Mouse (Mus musculus): ENCODE results near the gene Grik2.
"Not testable (repeated sequence)": the region's sequence is repeated elsewhere in the genome, so short reads cannot be mapped to it uniquely, and the experiment has no call there.

Gene Grik2

GRCm38 (mm10) chr10:49652320-49652719, 136.2 kb downstream of the Grik2 start:
- no peak for DNase-seq (ENCODE audit: extremely low spot score)

DNA sequence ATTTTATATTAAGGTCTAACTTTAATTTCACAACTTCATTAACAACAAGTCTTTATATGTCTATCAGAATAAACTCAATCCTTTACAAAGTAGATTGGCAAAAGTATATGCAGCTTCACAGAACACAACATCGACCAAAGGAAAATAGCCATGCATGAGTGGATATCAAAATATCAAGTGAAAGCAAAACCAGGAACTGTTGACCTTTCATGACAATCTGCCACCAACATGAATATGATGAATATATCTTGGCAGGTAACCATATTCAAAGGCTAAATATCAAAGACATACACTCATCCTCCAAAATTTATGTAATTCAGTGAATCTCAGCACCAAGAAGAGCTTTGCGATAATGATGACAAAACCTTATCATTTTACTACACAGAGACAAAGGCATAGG, 141.4 kb downstream of the Grik2 start:
- no peak for DNase-seq (ENCODE audit: extremely low spot score)

- no peak for DNase-seq (ENCODE audit: extremely low spot score)
Observed at GRCm38 (mm10) chr10:49639901-49640300, 148.7 kb downstream of the Grik2 start.

DNA sequence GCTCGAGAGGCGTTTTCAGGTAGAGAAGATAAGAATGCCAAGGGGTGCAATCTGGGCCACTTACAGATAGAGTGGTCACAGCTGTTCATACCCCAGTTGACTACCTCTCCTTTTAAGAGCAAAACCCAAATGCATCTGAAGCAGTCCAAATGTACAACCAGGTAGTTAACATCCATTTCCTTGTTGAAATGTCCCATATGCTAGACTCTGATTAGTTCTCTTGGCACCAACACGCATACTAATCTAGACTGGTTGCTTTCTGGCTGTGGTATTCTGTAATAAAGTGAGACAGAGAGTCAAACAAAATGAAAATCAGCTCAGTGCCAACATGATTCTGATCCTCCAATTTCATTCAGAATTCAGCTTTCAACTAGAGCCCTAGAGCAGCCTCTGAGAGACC, 164.6 kb downstream of the Grik2 start:
- DNase-seq (ENCODE audit: extremely low spot score), result no peak

DNA sequence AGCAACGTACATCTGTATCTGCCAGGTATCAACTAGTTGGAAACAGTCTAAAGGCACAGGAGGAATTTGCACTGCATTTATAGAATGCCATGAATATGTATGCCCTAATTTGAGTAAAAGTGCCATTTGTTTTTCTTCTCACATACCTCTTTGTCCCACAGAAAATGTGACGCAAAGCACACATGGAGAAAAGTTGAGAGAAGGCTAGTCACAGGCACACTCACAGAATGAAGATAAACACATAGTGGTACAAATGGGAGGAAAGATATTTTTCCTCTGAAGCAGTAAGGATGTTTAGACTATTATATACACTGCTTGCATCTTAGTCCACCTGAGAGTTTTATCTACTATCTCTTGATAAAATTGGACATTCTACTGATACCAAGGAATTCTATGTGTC, 190.9 kb downstream of the Grik2 start:
- no peak for DNase-seq (ENCODE audit: extremely low spot score)

DNA sequence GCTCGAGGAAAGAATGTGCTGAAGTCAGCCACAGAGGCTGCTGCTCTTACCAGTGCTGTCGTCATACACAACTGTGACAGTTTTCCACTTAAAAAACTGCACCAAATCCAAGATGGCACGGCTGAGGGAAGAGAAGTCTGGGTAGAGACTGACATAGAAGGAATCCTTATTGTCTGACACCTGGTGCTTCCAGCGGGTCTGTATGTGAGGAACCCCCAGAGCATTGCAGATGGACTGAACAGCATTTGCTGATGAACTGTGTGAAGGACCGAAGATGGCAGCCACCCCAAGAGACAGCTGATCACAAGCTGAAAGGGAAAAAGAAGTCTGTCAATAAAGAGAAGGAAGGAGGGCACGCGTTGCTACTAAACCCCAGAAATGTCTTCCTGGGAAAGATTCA, 215.1 kb downstream of the Grik2 start:
- DNase-seq (ENCODE audit: extremely low spot score), result no peak

DNA sequence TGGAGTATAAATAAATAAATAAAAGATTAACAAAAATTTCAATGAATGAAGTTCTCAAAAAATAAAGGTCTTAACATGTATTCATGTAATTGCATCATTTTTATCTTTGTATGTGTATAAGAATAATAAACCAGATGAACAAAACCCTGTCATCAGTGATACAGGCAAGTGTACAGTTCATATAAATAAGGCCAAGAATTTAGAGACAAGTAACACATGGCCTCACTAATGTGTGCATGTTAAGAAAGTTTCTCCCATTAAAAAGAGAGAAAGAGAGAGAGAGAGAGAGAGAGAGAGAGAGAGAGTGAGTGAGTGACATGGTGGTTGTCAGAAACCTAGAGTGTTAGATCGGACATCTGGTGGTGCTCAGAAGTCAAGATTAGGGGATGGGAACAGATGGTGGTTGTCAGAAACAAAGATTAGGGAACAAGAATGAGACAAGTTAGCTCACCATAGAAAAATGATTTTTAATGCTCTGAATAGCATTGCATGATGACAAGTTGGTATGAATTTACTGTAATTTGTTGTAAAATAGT, 228.6 kb downstream of the Grik2 start:
- no peak for DNase-seq (ENCODE audit: extremely low spot score)

DNA sequence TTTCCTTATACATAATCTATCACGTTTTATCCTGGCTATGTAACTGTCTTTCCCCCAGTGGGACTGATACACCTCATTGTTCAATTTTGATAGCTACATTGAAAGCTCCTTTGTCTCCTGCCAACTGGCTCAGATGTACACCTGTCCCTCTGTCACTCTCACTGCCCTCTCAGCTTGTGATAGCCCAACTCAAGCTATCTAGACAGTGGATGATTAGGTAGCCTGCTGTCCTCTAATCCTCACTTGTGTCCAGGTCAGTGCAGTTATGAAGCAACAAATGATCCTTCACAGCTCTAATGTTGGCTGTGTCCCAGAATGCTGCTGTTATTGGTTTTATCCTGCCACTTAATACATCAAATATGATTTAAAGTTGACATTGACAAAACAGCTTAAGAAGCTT, 246.3 kb downstream of the Grik2 start:
- DNase-seq (ENCODE audit: extremely low spot score), result no peak

GRCm38 (mm10) chr10:49519752-49520151, 268.8 kb downstream of the Grik2 start:
- DNase-seq (ENCODE audit: extremely low spot score), result no peak

DNA sequence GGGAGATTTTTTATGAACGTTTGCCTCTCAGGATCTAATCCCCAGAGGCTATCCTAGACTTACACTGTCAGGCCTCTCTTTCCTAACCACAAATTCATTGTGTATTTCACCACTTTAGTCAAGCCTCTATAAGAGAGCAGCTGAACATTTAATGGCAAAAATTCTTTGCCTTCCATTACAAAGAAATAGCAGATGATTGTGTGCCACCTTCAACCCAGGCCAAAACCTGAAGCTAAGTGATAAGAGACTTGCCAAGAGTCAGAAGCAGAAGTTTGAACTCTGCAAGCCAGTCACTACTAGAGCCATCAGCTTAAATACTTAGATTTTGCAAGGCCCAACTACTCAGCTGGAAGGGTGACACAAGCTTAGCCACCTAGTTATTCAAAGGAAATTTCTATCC, 287.9 kb downstream of the Grik2 start:
- no peak for DNase-seq (ENCODE audit: extremely low spot score)

GRCm38 (mm10) chr10:49497302-49497701, 291.3 kb downstream of the Grik2 start:
- DNase-seq (ENCODE audit: extremely low spot score), result no peak

- DNase-seq (ENCODE audit: extremely low spot score), result no peak
Observed at GRCm38 (mm10) chr10:49481439-49481838, 307.1 kb downstream of the Grik2 start.

- no peak for DNase-seq (ENCODE audit: extremely low spot score)
Observed at GRCm38 (mm10) chr10:49480085-49480749, 308.3 kb downstream of the Grik2 start.

DNA sequence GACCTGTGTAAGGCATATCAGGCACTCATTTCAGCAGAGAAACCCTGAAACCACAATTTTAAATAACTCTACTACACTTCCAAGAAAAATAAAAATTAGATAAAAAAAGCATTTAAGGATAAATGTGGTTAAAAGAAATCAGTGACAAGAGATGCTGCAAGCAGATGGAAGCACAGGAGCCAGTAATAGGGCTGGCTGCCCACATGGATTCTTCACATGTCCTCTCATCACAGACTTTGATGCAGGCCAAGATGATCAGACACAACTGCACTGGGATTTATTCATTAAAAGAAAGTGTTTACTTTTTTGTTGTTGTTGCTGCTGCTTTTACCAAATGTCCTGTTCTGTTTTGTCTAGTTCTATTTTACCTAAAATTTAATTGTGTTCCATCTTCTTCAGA, 315.0 kb downstream of the Grik2 start:
- no peak for DNase-seq (ENCODE audit: extremely low spot score)

DNA sequence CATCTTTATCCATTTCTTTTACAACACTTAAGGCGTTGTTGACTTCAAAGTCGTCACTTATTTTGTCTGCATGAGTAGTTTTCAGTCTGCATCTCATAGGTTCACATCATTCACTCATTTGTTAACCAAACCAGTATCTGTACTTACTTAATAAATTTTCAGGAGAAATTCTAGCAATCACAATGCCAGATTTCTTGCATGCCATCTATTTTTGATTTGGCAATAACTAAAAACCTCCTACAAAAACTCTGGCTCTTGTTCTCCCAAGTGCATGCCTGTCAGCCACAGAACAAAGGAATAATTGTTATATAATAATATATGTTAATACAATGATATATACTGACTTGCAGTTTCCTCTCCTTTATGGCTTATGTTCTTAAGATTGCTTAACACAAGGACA, 331.8 kb downstream of the Grik2 start:
- no peak for DNase-seq (ENCODE audit: extremely low spot score)

DNA sequence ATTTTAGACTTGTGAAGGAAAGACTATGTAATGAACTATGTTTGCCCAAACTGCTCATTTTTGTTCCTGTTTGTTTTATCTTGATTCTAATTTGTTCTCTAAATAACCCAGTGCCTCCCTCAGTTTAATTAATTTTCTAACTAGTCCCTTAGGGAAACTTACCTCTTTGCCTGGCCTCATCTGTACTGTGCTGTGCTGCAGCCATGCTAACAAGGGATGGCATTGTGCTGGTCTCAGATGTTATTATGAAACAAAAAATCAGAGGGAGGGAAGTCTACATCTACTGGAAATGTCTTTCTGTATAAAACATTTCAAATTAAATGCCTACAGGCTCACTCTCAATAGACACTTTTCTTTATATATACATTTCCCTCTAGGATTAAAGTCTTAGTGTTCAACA, 335.0 kb downstream of the Grik2 start:
- DNase-seq (ENCODE audit: extremely low spot score), result no peak

DNA sequence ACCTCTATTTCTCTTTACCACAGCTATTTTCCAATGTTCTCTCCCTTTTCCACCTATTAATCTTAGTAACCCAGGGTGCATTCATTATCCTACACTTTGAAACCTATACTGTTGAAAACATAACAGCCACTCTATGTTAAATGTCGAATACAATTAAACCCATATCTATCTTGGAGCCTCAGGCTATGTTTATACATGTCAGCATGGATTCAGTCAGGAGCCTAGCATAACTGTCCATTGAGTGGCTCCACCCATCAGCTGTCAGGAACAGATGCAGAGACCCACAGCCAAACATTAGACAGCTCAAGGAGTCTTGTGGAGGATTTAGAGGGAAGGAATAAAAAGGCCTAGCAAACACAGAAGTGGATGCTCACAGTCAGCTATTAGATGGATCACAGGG, 347.2 kb downstream of the Grik2 start:
- no peak for DNase-seq (ENCODE audit: extremely low spot score)

GRCm38 (mm10) chr10:49437057-49437456, 351.5 kb downstream of the Grik2 start:
- DNase-seq (ENCODE audit: extremely low spot score), result no peak

- DNase-seq (ENCODE audit: extremely low spot score), result no peak
Observed at GRCm38 (mm10) chr10:49436301-49436700, 352.3 kb downstream of the Grik2 start.

GRCm38 (mm10) chr10:49432825-49433224, 355.7 kb downstream of the Grik2 start:
- no peak for DNase-seq (ENCODE audit: extremely low spot score)

GRCm38 (mm10) chr10:49417206-49417605, 371.4 kb downstream of the Grik2 start:
- not testable (repeated sequence) for DNase-seq (ENCODE audit: extremely low spot score)

- no peak for DNase-seq (ENCODE audit: extremely low spot score)
Observed at GRCm38 (mm10) chr10:49382996-49383395, 405.6 kb downstream of the Grik2 start.

DNA sequence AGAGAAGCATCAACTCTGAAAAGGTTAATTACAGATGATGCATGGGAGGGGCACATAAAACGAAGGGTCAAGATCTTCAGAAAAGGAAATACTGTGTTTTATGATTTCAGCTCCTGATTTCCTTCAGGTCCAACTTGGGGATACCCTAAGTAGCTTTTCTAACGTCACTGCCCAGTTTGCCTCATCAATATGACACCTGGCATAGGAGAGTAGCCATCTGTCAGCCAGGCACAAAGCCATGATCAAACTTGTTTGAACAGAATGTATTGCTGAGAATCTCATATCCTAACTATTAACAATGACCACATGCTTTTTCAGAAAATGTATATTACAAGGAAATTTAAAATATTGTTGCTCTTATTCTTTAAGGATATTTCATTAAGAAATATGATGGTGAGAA, 406.7 kb downstream of the Grik2 start:
- DNase-seq (ENCODE audit: extremely low spot score), result no peak

DNA sequence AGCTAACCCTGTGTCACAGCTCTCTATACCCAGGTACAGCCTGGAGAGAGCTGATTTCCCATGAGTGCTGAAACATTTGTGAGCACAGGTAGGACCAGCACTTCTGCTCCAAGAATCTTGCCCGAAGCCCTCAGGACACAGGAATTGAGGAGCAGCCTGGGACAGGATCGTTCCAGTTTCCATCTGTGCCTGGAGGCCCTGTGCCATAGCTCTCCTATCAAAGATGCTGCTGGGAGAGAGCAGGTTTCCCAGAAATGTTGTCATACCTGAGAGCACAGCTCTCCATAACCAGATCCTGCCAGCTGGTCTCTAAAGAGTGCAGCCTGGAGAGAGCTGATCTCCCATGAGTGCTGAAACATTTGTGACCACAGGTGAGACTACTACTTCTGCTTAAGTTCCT, 420.0 kb downstream of the Grik2 start:
- no peak for DNase-seq (ENCODE audit: extremely low spot score)

Data from embryo, embryonic 9.5 days (tissue).